Mouse (Mus musculus) R1 (cell line): ENCODE measurements around the gene Tlr6.

Experiments used
- DNase-seq: peaks from one replicate; pipeline ENCODE4 v3.0.0-alpha.2; 2018; ENCODE audit warnings: low read depth, low spot score

Tlr6 gene

DNA sequence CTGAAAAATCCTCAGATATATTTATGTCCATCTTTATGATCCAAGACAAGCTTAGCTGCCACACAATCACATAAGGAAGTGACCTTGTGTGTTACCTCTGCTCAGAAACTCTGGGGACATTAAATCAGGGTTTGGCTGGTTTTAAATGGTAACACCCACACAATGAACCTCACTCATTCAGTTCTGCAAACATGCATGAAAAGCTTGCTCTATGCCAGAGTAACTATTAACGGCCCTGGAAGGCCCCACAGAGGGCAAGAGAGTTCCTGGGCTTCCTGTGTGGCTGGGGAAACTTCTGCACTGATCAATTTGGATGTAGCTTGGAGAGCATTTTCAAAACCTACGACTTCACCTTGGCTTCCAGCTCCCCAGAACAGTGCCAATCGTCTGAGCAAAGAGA is 27.7 kb downstream of the Tlr6 start:
- no peak for DNase-seq

GRCm38 (mm10) chr5:64922891-64923381 is 37.0 kb downstream of the Tlr6 start:
- DNase-seq, result no peak

GRCm38 (mm10) chr5:64918616-64919597 is 41.0 kb downstream of the Tlr6 start:
- no peak for DNase-seq

GRCm38 (mm10) chr5:64917721-64918120 is 42.2 kb downstream of the Tlr6 start:
- no peak for DNase-seq

DNA sequence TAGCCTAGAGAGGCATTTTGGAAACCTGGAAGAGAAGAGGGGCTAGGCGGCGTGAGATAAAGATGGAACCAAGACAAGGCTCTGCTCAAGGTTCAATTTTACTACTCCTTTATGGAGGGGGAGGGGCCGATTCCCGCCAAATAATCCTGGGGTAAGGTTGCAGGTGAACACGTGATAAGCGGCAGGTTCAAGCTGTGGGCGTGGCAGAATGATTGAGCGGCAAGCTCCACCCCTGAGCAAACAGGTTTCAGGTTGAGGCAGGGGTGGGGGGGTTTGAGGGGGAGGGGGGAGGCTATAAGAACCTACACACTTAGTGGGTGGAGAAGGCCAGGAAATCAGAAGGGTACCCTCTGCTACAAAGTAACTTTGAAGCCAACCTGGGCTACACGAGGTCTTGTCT is 42.7 kb downstream of the Tlr6 start:
- DNase-seq, result peak; percentile 46

DNA sequence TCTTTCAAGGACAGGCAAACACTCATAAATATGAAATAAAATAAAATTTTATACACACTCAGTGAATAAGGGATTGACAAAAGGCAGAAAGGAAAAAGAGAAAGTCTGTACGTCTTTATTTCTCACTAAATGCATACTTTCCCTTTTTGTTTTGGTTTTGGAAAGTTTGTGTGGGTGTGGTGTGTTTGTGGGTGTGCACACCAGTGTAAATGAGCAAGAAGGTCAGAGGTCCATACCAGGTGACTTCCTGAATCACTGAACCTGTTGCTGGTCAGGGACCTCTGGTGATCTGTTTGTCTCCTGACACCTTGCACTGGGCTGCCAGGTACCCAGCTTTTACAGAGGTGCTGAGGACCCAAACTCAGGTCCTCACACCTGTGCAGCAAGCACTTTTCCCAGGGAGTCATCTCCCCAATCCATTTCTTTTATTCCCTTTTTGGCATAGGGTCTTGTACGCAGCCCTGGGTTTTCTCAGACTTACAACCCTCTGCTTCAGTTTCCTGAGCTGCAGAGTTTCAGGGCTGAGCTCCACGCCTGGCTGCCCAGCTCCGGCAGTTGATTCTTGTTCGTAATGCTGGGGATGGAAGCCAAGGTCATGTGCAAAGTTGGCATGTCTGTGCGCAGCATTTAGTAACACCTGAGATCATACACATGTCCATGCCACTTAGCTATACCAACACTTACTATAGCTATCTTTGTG is 51.2 kb downstream of the Tlr6 start:
- no peak for DNase-seq

DNA sequence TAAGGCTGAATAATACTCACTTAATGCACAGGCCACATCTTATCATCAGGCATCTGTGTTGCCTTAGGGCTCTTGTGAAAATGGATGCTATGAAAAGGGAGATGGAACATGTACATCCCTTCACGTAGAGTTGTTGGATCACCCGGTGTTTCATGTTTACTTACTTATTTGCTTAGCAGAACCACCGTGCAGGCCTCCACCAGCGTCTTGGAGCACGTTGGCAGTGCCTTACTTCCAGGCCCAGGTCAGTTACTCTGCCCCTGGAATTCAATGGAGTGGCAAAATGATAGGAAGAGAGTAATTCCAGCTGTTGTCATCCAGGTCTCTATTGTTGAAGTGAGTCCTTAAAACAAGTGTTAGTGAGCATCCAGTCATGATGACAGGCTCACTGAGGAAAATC is 52.0 kb downstream of the Tlr6 start:
- DNase-seq, result no peak

GRCm38 (mm10) chr5:64905516-64906271 is 54.2 kb downstream of the Tlr6 start:
- DNase-seq, result no peak
